Mouse (Mus musculus) right cerebral cortex, adult 18-20 months (tissue): ENCODE results near the gene Rsph10b.

Experiments
- DNase-seq: peaks from one replicate; pipeline ENCODE4 v3.0.0; 2022; ENCODE audit warnings: mixed read lengths

Gene Rsph10b

GRCm38 (mm10) chr5:143941588-143941987, 8.8 kb downstream of the Rsph10b start:
- no peak for DNase-seq

DNA sequence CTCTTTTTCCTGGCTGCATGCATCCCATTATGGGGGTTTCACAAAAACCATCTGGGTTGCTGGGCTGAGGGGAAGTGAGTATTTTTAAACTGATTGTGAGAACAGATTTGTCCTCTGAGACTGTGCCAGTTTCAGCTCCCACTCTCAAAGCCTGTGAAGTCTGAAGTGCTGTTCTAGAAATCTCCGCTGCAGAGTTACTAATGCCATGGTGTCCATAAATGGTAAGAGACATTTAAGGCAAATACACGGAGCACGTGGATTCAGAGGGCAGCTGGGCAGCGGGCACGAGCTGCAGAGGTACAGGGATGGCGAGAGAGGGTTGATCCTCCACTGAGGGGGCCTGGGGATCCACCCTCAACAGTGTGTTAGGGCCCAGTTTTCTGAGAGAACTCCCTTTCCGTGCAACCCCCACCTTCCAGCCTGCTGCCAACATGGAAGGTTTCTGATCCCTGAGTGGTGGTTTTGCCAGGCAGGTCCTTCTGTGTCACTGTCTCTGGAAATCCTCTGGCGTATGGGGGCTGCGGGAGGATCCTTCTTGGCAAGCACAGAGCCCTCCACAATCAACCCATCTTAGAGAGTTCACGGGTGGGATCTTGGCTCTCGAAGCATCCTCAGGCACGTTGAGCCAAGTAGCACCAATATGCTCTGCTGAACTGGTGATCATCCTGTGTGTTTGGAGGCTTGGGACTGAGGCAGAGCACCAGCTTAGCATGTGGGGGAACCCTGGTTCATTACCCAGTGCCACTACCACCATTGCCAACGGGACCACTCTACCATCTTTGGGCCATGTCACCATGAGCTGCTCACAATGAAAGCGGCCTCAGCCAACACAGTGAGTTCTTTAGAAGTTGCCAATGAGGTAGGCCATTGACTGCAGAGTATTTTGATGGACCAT, 10.6 kb downstream of the Rsph10b start:
- DNase-seq = peak; percentile 88

DNA sequence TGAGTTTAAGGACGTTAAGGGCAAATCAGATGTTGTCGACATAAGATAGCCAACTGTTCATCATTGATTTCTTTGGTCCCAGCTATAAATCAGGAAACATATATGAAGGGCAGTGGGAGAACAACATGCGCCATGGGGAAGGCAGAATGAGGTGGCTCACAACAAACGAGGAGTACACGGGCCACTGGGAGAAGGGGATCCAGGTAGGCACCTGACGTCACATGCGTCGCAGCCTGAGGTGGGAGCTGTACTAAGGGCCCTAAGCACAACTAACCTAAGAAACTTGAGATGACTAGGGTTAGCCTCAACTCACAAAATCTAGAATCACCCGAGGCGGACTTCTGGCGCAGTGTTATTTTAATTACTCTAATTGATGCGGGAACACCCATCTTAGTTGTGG, 15.5 kb downstream of the Rsph10b start:
- DNase-seq = no peak

GRCm38 (mm10) chr5:143950016-143950415, 17.2 kb downstream of the Rsph10b start:
- no peak for DNase-seq

DNA sequence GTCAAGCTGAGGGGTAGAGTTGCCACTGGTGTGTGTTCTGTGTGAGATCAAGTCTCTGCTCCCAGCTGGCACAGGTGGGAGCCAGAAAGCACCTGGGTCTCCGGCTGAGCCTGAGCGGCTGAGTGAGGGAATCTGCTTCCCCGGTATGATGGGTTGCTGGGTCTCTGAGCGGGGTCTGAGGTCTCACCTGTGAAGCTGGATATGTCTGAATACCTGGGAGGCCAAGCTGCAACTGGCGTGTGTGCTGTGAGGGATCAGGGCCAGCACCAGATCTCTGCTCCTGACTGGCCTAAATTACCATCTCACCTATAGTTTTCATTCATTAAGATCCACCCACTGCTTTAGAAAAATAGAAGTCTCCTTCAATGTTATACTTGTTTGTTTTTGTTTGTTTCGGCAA, 24.3 kb downstream of the Rsph10b start:
- no peak for DNase-seq

GRCm38 (mm10) chr5:143959551-143959950, 26.7 kb downstream of the Rsph10b start:
- no peak for DNase-seq

- DNase-seq = no peak
Observed at GRCm38 (mm10) chr5:143961176-143961575, 28.3 kb downstream of the Rsph10b start.

- DNase-seq = no peak
Observed at GRCm38 (mm10) chr5:143965586-143966345, 32.9 kb downstream of the Rsph10b start.

- DNase-seq = no peak
Observed at GRCm38 (mm10) chr5:143966671-143967070, 33.8 kb downstream of the Rsph10b start.

- DNase-seq = no peak
Observed at GRCm38 (mm10) chr5:143972628-143973027, 39.8 kb downstream of the Rsph10b start.

GRCm38 (mm10) chr5:143974931-143975630, 42.2 kb downstream of the Rsph10b start:
- DNase-seq = peak; percentile 55

- no peak for DNase-seq
Observed at GRCm38 (mm10) chr5:143975631-143975933, 42.7 kb downstream of the Rsph10b start.

DNA sequence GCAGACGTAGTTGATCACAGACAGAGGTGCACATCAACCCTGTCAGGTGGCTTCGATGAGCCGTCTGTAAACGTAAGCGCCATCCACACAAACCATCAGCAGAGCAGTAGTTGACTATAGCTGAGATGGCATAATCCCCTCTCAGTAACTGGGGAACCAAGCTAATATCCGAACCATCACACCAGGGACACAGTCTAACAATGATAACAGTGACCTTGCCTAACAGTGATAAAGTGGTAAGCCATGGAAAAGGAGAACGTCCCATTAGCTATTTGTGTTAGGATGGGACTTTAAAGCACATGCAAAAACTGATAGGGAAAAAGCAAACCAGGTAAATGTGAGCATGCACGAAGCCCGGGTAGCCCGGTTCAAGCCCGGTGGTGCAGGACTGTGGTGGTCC, 43.4 kb downstream of the Rsph10b start:
- no peak for DNase-seq

GRCm38 (mm10) chr5:143976726-143977431, 44.0 kb downstream of the Rsph10b start:
- no peak for DNase-seq

- no peak for DNase-seq
Observed at GRCm38 (mm10) chr5:143980858-143981257, 48.0 kb downstream of the Rsph10b start.

- DNase-seq = no peak
Observed at GRCm38 (mm10) chr5:143982361-143982760, 49.5 kb downstream of the Rsph10b start.

GRCm38 (mm10) chr5:143985381-143985780, 52.5 kb downstream of the Rsph10b start:
- DNase-seq = no peak

GRCm38 (mm10) chr5:143987596-143987995, 54.8 kb downstream of the Rsph10b start:
- no peak for DNase-seq

DNA sequence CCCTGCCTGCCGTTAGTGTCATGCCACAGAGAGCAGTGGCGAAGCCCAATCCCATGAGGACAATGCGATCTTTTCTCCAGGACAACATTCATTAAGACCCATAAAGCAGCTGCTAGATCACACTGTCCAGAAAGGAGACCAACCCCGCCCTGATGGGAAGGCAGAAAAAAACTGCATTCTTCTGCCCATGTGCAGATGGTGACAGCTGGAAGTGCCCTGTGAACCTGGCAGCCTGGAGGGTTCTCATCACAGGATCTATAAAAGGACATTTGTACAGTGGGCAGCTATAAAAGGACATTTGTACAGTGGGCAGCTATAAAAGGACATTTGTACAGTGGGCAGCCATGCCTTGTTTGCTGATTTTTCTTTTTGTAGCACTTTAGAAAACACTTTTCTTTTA, 56.2 kb downstream of the Rsph10b start:
- peak; percentile 17 for DNase-seq

DNA sequence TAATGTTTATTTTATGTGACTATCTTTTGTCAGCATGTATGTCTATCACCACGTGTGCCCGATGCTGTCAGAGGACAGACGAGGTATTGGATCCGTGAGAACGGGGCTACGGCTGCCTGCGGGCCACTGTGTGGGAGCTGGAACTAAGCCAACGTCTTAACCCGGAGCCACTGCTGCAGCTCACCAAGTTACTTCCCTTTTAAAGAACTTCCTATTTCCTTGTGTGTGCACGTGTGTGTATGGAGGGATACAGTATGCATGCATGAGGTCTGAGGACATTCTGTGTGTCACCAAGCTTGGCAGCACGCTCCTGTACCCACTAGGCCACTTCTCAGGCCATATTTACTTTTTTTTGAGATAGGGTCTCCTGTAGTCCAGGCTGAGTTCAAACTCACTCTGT, 57.3 kb downstream of the Rsph10b start:
- no peak for DNase-seq

- DNase-seq = no peak
Observed at GRCm38 (mm10) chr5:143992661-143993060, 59.8 kb downstream of the Rsph10b start.

DNA sequence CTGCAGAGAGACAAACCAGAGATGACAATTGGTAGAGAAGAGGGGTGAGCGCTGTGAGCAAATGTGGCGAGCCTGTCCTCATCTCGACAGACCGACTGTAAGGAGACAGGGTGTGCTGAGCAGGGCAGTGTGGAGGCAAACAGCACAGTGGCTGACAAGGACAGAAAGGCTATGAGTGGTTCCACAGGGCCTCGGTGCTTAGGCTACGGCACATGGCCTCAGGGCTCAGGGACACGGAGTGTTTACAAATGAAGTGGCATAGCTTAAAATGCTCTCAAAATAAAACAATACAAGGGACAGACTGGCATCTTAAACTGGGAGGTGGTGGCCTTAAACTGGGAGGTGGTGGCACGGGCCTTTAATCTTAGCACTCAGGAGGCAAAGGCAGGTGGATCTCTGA, 60.4 kb downstream of the Rsph10b start:
- DNase-seq = no peak

- no peak for DNase-seq
Observed at GRCm38 (mm10) chr5:143993849-143994248, 61.0 kb downstream of the Rsph10b start.
